Mouse (Mus musculus) brain, embryonic 14.5 days (tissue): ENCODE data around the gene Gpr157.

Experiments used
- CTCF ChIP-seq: fragments of 200-500 bp; IDR thresholded peaks from 2 replicates; pipeline ENCODE4 v1.5.1; 2012; ENCODE audit warnings: inconsistent platforms, mild to moderate bottlenecking, moderate library complexity, borderline replicate concordance; ENCODE audit not compliant: insufficient read depth, insufficient read length; ENCODE audit errors: extremely low read depth
- POLR2A ChIP-seq: fragments of 200-500 bp; IDR thresholded peaks from 2 replicates; pipeline ENCODE4 v1.6.1; 2012; ENCODE audit warnings: mild to moderate bottlenecking, inconsistent platforms, borderline replicate concordance; ENCODE audit not compliant: poor library complexity, insufficient read depth, insufficient read length, severe bottlenecking; ENCODE audit errors: extremely low read depth

DNA sequence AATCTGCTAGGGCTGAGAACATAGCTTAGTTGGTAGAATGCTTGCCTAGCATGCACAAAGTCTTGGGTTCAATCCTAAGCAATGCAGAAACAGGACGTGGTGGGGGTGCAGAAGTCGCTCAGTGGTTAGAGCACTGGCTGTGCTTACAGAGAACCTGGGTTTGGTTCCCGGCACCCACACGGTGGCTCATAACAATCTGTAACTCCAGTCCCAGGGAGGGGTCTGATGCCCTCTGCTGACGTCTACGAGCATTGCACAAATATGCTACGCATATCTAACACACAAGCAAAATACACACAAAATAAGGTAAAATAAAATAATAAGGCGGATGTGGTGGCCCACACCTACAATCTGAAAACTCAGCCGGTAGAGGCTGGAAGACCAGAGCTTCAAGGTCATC, 43.6 kb upstream of the Gpr157 start:
- TF ChIP-seq CTCF (no peak), POLR2A (no peak)
